Mouse (Mus musculus) lung, postnatal 10 days (tissue): ENCODE measurements around the gene Rhbdf1.
"Not testable (repeated sequence)": the region's sequence is repeated elsewhere in the genome, so short reads cannot be mapped to it uniquely, and the experiment has no call there.

ENCODE experiments used
- DNase-seq: peaks from one replicate; pipeline ENCODE4 v3.0.0; 2021

The Rhbdf1 gene

DNA sequence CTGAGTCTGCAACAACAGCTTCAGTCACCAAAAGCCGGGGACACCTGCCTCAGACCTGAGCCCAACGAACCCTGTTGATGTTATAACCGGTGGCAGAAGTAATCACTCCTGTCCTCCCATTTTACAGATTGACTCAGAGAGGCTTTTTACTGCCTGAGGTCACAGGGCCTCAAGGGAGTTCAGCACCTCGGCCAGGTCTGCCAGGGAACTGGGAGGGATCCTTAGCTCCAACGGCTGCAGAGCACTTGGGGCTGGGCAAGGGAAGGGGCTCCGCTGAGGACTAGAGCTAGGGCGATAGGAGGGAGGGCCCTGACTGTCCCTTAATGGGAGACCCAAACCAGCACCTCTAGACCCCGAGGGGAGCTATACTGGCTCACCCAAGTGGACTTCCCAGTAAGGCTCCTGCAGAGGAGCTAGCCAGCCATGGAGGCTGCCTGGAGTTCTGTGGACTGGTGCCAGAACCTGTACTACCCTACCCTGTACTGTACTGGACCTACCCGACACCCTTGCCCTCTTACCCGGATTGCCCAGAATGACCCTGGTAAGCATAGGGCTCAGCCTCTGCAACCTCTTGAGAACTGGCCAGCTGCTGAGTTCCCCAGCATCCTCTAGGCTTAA is 1.4 kb downstream of the Rhbdf1 start:
- no peak for DNase-seq

DNA sequence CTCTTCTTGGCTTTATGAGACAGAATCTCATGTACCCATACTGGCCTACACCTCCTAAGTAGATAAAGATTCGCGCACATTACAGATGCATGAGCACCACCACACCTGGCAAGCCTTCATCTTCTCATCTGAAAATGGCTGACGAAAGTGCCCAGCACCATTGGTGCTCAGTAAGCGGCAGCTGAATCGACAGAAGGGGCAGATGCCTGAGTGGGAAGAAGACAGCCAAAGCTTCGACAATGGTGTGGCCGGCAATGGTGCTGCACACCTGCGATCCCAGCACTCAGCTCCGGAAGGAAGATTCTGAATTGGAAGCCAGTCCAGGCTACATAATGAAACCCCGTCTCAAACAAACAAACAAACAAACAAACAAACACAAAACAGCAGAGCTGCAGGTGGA is 2.8 kb downstream of the Rhbdf1 start:
- no peak for DNase-seq

DNA sequence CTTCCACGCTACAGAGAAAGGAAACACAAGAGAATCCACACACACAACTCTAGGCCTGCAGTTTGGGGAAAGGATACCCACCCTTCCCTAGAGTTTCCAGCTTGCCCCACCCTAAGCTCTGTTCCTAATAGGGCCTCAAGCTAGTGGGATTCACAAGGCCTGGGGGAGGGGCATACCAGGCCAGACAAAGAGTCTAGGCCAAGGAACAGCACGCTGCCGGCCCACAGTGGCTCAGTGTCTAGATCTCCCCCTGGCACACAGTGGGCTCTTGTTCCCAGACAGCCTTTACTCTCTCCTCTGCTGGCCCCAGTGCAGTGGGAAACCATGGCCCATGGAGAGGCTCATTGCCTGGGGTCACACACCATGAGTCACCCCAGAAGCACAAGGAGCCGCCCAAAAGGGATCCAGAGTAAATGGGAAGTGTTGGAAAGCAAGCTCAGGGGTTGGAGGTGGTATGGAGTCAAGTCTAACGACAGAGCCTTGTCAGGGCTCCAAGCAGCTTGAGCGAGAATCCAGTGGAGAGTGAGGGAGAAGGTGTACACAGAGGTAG is 3.5 kb downstream of the Rhbdf1 start:
- DNase-seq, result no peak

DNA sequence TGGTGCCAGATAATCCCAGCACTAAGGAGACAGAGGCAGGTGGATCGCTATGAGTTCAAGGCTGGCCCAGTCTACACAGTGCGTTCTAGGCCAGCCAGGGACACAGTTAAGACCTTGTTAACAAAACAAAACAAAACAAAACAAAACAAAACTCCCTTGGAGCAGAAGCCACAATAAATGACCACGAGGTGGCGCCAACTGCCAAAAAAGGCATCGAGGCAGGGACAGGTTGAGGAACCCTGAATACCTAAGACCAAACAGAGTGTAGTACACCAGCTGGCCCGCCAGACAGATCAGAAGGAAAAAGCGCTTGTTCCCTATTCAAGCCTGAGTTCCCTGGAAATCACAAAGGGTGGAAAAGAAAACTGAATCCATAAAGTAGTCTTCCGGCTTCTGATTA is 5.2 kb downstream of the Rhbdf1 start:
- DNase-seq, result peak; percentile 82

DNA sequence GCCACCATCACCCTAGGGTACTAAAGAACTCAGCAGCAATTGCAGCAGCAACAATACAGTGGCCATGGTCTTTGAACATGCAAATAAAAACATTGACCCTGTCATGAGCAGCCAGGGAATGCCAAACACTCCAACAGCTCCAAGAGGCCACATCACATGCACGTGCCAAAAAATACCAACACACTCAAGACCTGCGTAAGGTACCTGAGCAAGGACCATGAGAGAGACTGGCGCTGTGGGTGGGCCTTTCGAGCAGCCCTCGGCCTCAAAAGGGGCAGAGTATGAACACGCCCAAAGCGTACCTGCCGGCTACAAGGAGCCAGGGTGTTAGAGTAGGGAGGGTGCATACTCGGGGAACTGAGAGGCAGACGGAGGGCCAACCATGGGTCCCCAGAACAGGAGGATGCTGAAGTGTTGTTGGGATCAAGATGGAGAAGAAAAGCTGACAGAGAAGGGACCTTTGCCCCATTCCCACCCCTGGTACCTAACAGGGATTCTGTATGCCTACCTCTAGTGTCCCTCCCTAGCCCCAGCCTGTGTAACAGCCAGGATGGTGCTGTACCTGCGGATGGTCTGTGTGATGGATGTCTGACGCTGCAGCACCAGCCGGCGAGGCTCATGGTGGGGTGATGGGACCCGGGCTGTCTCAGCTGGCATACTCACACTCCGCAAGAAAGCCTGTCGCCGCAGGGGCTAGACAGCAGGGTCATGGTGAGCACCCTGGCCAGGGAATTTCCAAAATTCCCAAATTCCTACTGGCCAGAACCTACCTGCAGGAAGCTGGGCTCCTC is 6.5 kb downstream of the Rhbdf1 start:
- DNase-seq, result peak; percentile 26

DNA sequence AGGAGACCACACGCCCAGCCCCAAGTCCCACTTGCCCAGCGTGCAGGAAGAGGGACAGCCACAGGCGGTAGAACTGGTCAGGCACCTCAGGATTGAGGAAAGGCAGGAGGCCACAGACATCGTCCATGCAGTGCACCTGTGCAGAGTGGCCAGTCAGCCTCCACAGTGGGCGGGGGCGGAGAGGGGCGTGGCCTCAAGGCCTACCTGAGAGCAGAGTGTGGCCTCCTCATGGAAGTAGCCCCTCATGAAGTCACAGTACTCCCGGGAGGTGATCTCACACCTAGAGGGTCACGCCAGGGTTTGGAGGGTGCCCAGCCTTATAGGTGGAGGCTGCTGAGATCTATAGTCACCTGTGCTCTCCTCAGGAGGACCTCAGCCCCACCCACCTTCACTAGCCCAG is 11.5 kb downstream of the Rhbdf1 start:
- DNase-seq, result no peak

DNA sequence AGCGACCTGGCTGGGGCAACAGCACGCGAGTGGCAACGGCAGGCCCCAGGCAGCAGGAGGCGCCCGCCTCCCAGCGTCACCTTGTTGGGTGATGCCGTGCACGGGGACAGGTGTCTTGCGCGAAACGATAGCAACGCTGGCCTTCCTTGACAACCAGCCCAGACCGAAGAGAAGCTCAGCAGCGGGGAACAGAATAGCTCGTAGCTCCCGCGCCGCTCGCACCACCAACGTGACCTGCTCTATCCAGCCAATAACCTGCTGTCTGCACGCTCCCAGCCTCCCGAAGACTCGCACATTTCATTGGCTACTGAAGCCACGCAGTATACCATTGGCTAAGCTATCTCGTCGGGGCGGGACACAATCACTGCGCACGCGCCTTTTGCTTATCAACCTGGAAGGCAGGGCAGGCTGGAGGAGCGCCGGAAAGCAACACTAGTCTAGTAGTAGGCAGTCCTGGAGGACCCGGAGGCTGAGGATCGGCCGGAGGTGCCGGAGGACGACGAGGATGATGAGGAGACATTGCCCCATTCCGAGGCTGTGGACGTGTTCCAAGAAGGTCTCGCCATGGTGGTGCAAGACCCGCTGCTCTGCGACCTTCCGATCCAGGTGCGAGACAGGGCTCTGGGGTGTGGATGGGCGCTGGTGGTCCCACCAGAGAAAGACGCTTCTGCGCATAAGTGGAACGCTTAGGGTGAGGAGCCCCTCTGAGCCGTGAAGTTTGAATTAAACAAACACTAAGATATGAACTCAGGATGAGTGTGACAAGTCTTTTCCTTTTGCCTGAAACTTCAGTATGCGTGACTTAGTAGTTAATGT is 16.8 kb downstream of the Rhbdf1 start, which contains the start of gene Snrnp25:
Snrnp25 (plus strand) TSS at position 358 of the 816 bp plus-strand sequence.
- peak; percentile 98 for DNase-seq

DNA sequence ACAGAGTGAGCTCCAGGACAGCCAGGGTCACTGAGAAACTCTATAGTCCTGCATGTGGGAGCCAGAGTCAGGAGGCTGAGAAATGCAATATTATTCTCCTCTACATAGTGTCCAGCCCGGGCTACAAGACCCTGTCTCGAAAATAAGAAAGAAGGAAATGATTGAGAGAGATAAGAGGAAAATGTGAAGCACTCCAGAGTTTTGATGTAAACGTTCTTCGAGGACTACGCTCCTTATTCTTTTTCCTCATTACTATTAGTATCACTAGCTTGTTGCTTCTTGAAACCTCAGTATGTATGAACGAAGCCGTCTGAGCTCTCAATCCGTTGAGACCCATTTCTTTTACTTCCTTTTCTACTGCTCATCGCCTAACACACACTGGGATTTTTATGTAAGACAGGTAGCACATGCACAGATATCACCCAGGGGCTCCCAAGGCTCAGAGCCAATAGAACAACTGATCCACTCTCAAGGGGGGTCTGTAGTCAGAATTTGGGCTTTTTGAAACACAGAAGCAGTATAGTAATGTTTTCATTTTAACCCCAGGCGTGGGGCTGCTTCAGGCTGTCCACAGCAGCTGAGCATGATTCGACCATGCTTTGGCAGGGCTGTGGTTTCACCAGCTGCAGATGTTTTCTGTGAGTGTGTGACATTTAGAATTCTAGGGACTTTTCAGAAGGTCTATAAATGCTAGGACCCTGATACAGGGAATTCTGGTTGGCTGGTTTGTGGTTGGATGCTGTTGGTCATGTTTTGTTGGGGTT is 20.0 kb downstream of the Rhbdf1 start:
- DNase-seq, result no peak

DNA sequence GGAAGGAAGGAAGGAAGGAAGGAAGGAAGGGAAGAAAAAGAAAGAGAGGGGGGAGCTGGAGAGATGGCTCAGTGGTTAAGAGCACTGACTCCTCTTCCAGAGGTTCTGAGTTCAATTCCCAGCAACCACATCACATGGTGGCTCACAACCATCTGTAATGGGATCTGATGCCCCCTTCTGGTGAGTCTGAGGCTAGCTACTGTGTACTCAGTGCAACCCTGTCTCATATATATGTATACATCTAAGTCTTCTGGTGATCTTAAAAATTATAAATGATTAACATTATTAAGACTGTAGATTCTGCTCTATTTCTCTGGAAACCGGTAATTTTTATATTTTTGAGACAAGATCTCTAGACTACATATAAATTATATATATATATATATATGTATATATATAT is 21.1 kb downstream of the Rhbdf1 start:
- DNase-seq, result not testable (repeated sequence)

DNA sequence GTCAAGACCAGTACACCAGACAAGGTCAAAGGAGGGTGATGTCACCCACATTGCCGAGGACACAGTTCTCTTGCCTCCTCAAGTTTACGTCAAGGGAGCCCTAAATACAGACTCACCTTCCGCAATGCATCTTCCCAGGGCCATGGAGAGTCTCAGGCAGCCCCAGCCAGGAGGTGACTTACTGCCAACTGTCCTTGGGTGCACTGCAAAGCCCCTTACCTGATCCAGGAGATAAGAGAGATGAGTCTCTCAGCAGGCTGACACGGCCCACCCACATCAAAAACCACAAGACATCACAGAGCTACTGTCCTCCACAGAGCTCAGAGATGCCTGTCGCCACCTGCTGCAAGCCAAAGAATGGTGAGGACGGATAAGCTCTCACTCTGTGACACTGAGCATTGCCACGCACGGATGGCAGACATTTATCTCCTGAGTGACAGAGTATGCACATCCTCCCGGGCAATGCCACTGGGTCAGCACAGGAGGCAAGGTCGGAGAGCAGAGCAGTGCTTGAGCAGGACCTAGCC is 22.0 kb downstream of the Rhbdf1 start, which contains the start of gene Il9r:
Il9r (minus strand) TSS at position 205 of the 527 bp plus-strand sequence.
- no peak for DNase-seq

DNA sequence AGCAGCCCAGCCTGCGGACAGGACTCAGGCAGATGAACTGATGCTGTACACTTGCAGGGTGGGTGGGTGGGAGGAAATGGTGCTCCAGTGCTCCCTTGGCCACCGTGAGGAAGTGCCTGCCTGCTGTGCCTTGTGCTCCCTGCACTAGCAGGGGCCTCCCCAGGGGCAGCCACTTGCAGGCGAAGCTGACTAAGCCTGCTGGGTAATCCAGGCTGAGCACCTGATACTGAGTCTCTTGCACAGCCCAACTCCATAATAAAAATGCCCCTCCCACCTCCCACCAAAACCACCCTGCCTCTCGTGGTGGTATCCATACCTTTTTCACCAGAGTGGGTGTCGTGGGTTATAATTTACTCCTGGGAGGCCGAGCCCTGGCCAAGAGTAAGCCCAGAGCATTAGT is 22.9 kb downstream of the Rhbdf1 start:
- DNase-seq, result no peak

DNA sequence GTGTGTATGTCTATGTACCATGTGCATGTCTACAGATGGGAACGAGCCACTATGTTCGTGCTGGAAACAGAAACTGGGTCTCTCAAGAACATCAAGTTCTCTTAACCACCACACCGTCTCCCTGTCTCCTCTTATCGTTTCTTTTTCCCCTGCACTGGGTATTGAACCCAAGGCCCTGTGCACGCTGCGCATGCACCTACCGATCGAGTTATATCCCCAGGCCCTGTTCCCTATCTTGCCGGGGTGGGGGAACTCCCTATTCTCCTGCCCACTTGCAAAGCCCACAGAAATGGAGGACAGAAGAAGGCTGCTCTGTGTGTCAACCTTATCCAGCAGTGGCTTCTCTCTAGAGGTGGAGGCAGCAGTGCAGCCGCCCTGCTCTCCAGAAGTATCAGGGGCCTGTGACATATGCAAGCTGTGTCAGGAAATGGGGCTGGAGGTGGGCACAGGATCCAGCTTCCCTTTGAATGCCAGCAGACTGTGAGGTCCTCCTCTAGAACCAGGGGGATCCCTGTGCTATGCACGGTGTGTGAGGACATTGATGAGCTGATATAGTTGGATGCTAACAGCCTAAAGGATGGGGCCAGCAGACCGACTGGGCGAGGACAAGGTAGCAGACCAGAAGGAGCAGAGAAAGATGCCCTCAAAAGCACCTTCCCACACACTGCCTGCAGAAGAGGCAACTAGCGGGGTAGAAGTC is 23.7 kb downstream of the Rhbdf1 start:
- no peak for DNase-seq

DNA sequence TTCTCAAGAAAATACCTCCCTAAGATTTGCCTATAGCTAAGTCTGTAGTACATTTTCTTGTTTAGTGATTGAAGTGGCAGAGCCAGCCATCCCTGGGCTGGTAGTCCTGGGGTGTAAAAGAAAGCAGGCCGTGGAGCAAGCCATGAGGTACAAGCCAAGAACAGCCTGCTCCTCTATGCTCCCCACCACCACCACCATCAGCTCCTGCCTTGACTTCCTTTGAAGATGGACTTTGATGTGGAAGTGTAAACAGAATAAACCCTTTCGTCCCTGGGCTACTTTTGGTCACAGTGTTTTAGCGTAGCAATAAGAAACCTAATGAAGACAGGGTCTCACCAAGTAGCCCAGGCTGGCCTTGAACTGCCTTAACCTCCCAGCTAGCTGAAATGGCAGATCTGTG is 24.3 kb downstream of the Rhbdf1 start:
- no peak for DNase-seq

DNA sequence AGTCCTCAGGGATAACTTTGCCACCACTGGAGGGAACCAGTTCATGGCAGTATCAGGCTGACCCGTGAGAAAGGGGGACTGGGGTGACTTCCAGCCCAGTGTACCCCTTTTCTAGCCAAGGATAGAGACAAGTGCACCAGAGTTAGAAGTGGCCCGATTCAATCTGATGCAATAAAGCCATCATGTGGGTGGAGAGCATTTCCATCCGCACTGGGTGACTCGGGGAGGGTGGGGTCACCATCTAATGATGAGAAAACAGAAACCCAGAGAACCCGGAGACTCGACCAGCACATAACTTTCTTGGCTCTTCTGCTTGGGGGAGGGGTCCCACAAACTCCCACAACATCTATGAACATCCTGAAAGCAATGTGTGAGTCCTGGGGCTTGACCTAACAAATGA is 25.4 kb downstream of the Rhbdf1 start:
- no peak for DNase-seq

DNA sequence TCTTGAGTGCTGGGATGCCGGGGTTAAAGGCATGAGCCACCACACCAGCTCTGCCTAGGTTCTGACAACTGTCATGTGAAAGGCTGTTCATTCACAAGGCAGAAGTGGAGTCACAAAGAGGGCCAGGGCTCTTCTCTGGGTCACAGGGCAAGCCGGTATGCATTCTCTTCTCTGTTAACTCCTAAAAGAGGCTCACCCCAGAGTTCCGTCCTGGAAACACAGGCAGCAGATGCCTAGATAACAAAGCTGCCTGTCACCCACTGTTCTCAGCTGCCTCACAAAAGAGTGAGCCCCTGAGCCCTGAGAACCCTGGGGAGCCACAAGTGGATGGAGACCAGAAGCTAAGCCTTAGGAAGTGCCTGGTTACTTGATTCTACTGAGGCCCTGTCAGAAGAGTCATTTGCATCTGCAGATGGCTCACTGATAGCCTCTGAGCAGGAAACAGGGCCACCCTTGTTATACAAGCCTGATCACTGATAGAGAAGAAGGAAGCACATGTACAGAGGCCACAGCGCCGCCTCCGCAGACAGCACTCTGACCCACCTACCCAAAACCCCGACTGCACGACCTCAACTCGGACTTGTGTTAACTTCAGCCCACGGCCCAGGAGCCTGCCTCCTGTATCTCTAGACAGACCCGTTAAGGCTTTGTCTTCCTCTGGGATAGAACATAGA is 26.1 kb downstream of the Rhbdf1 start:
- DNase-seq, result no peak

DNA sequence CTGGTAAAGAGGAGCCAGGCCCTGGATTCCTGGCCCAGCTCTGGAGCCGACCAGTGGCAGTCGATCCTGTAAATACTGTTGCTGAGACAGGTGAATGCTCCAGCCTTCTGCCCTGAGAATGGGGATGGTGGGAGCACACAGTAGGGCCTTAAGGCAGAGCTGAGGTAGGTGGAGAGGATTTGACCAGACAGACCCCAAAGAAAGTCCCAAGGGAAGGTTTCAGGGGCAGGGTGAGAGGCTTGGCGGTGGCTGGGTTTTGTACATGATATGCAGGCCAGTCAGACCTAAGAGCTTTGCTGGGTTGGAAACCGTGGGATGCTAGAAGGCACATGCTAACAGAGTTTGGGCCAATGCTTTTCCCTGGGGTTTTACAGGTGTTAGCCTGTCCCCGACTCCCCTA is 27.5 kb downstream of the Rhbdf1 start:
- DNase-seq, result no peak

DNA sequence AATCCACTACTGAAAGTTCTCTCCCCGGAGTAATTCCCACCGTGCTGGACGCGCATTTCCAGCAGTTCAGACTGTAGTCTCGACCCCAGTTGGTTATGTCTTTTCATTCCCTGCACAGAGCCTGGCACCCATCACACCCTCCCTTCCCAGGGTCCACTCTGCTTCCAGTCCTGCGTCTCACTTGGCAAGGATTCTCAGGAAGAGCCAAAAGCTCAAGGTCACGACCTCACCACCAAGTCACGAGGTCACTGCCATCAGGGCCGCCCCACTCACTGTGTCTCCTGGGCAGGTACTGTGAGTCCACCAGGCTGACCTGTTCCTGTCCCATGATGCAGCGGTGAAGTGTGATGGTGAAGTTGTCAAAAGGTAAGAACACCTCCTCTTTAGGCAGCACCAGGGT is 28.0 kb downstream of the Rhbdf1 start:
- no peak for DNase-seq

DNA sequence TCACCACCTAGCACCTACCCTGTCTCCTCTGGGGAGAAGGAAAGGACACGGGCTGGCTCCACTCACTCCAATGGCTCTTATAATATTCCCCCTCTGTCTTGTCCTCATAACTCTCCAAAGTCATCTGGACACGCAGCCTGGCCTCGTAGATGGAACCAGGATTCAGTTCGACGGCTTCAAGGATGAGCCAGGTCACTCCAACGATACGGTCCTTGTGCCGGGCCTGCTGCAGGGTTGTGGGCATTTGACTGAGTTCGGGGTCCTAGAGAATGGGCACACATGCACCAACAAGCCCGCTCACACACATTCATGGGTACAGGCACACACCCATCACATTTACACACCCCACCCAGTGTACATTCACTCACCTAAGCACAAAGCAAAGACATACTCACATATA is 28.9 kb downstream of the Rhbdf1 start:
- no peak for DNase-seq

DNA sequence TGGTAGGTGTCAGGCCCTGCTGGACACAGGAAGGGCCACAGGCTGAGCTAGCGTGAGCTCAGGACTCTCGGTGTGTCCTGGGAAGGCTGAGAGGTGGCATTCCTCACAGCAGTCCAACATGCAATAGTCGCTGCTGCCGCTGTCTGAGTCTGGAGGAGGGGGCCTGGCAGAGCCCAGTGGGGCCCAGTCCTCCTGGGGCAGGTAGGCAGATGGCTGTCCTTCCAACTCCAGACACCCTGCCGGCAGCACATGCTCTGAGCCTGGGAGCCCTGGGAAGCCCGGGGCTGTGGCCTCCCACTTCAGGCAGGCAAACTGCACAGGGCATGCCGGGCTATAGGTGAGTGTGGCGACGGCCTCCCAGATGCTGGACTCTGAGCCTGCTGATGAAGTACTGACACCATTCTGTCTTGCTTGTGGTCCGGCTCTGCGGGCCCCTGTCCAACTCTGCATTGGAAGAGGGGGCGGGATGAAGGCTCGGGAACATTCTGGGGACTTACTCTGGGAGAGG is 31.4 kb downstream of the Rhbdf1 start:
- DNase-seq, result no peak

DNA sequence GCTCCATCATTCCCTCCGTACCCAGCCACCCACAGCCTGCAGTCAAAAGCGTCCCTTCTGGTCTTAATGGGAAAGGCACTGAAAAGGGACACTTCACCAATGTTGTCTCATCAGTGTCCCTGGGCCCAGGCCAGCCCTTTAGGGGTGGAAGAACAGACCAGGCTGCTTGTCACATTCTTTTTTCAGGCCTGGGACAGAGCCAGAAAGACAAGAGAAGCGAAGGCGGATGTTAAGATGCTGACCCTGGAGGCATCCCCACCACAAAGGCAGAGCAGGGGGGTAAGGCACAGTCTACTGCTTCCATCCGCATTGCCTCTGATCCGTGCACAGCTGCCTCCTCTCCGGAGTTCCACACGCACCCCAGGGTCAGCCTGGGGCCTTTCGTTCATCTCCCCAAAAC is 32.0 kb downstream of the Rhbdf1 start:
- DNase-seq, result peak; percentile 73

DNA sequence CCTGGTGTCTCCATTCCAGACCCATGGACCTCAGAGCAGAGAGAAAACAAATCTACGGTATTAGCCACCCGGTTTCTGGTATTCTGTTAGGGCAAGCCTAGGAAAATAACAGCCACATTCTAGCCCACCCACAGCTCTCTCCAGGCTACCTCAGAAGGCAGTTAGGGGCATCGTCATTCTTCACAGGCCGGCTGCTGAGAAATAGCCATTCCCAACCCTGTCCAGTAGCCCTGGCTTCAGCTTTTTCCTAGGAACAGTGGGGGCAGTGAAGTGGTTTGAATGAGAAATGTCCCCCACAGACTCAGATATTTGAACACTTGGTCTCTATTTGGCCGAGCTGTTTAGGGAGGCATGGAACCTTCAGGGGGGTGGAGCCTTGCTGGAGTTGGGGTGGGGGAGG is 32.7 kb downstream of the Rhbdf1 start:
- DNase-seq, result no peak
